Mouse (Mus musculus) left cerebral cortex, adult 8-10 months (tissue): ENCODE measurements at regions not wholly inside any gene's neighbourhood (a gene's known extent, or its start where the extent isn't known, plus 50 kb on each side); places are given as distances from the start of the nearest gene placed in this dataset.

Experiments used
- DNase-seq, 2 experiments: peaks; one replicate each; pipeline ENCODE4 v3.0.0; 2022; ENCODE audit warnings: low spot score in 2 of 2

DNA sequence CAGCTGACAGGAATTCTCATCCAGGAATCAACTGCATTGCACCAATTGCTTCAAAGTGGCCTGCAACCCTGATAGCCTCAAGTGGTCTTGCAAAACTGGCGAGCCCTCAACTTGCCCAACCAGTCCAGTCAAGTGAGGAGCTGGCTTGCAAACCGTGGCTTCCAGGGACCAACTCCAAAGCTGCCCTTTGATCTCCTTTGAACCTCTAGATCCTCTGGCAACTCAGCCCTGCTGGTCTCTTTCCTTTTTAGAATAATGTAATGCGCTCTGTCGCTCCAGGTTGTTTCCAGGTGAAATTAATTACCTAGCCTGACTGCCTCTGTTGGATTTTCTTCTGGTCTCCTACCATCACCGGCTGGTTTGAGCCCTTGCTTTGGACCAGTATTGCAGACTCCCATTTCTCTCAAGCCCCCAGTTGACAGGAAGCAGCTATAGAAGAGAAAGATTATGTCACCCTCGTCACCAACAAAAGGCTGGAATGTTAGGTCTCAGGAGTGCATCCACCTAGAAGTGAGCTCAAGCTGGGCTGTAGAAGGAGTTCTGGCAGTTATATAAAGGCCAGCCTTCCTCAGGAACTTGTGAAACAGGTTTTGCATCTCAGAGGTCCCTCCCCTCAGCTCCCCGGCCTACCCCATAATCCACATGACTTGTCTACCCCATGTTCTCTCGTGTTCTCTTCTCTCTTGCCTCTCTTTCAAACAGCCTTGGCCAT, 49.8 kb upstream of the Abcd3 start:
- DNase-seq, result no peak
